ENCODE assay signal across 14 mouse cellular contexts in the genomic region with DNA sequence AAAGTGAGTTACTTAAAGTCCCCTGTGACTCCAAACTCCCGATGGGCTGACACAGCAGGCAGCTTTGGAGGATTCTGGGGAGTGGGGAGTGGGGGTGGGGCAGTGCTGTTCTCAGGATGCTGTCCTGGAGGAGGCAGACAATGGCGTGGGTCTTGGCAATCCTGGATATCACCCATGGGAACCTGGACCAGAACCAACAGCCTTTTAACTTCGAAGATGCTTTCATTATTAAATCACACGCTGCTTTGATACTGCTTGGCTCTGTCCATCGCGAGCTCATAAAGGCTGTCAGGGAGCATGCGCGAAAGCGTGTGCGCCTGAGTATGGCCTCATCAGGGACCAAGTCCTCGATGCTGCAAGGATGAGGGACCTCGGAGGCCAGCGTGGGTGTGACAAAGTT. TPM values are rescaled to one million over a fixed set of nuclear protein-coding genes. Genes with fewer than 3 reads are reported as not detected.
DNase-seq lines count a peak whose midpoint lies in the region; TF ChIP-seq lines count a peak whose summit lies in the region.
"Had no signal": no experiment of that assay in that cellular context is flagged by ENCODE, and none has a peak within 500 bp of the region (broad histone marks: within the 10 kb centered on the region; RNA-seq: fewer than 3 reads in every experiment).

No protein-coding gene starts in this region.

- no peak overlapping the region for H3K27ac ChIP-seq in heart, adult 2 months
- peak overlapping the region; percentile 39 for H3K27ac ChIP-seq in layer of hippocampus, adult 2 months
- no peak overlapping the region for H3K27ac ChIP-seq in testis, adult 2 months (ENCODE audit: control insufficient read depth, insufficient read depth, low read depth, low read length)
- H3K27ac ChIP-seq: liver, embryonic 15.5 days; neural tube, embryonic 13.5 days had no signal

- no peak for TF ChIP-seq POLR2A in heart, adult 2 months (IDR thresholded peaks at IDR 0.05; ENCODE audit: insufficient read depth, low read depth, low read length)
- TF ChIP-seq POLR2A in testis, adult 2 months (IDR thresholded peaks at IDR 0.05; ENCODE audit: control insufficient read depth, low read depth, low read length), result no peak

- intact Hi-C loops in heart, postnatal 10 days (cut with DNase I), result loop anchor here (5.0 kb wide), 1 partner anchor 74 kb away; no protein-coding TSS in a partner anchor
- intact Hi-C loops in heart, adult 2 months (cut with DNase I), result no loop called here

- no peak overlapping the region for H3K9ac ChIP-seq in heart, adult 2 months (ENCODE audit: low read depth, low read length)
- H3K9ac ChIP-seq: liver, embryonic 15.5 days; neural tube, embryonic 13.5 days had no signal

- no peaks in the 10 kb centered on the region for H3K79me2 ChIP-seq in heart, adult 2 months (replicated peaks; ENCODE audit: control insufficient read depth, insufficient read depth, low read length)

- H3K4me1 ChIP-seq in heart, adult 2 months (ENCODE audit: control insufficient read depth, insufficient read depth, low read length), result no peaks in the 10 kb centered on the region; the same call in 1 of the 2 replicates
- H3K4me1 ChIP-seq in testis, adult 2 months (ENCODE audit: control insufficient read depth, insufficient read depth, low read length), result peaks cover 11% of the 10 kb centered on the region
- H3K4me1 ChIP-seq: liver, embryonic 15.5 days had no signal

- peak; percentile 32 to 46 for DNase-seq in cerebellum, adult 18-20 months
- no peak for DNase-seq in cerebellum, adult 11 months
- peak; percentile 34 to 42 for DNase-seq in heart, postnatal 10 days
- no peak for DNase-seq in heart, adult 2 months
- no peak for DNase-seq in layer of hippocampus, adult 2 months (ENCODE audit: low spot score in 2 of 2)
- DNase-seq in layer of hippocampus, postnatal 25 days (ENCODE audit: extremely low spot score in 1 of 2, low spot score in 1 of 2), result no peak
- no peak for DNase-seq in testis, postnatal 14 days (ENCODE audit: low spot score)
- DNase-seq: adrenal gland, postnatal 25 days; kidney, postnatal 36 days had no signal

- H3K4me3 ChIP-seq in heart, adult 2 months, result no peak overlapping the region
- H3K4me3 ChIP-seq in layer of hippocampus, adult 2 months, result peak overlapping the region; percentile 38
- peak overlapping the region; percentile 19; the same call in 1 of the 2 replicates for H3K4me3 ChIP-seq in testis, adult 2 months (ENCODE audit: control insufficient read depth, low read depth, low read length)
- H3K4me3 ChIP-seq: erythroblast, embryonic 14.5 days; liver, embryonic 15.5 days; neural tube, embryonic 13.5 days had no signal

- peaks cover 1% of the 10 kb centered on the region; the same call in 1 of the 2 replicates for H3K27me3 ChIP-seq in heart, adult 2 months (ENCODE audit: control insufficient read depth, insufficient read depth, low read length)
- H3K27me3 ChIP-seq in testis, adult 2 months (ENCODE audit: control insufficient read depth, insufficient read depth, low read length), result no peaks in the 10 kb centered on the region
- H3K27me3 ChIP-seq: liver, embryonic 15.5 days; neural tube, embryonic 13.5 days had no signal

- WGBS in heart, adult 2 months, result 40% methylated on average over 13 of the region's 13 CpGs

- no peaks in the 10 kb centered on the region for H3K36me3 ChIP-seq in heart, adult 2 months (ENCODE audit: control insufficient read depth, insufficient read depth, low read length)
- H3K36me3 ChIP-seq in testis, adult 2 months (ENCODE audit: control insufficient read depth, insufficient read depth, low read length), result no peaks in the 10 kb centered on the region
- H3K36me3 ChIP-seq: liver, embryonic 15.5 days; neural tube, embryonic 13.5 days had no signal

- TF ChIP-seq CTCF in heart, adult 2 months (IDR thresholded peaks at IDR 0.05), result no peak
- no peak for TF ChIP-seq CTCF in layer of hippocampus, adult 2 months (conservative IDR thresholded peaks at IDR 0.05)
- no peak for TF ChIP-seq CTCF in testis, adult 2 months (IDR thresholded peaks at IDR 0.05; ENCODE audit: control insufficient read depth, insufficient read depth, insufficient replicate concordance, low read depth, low read length)

- no peak for TF ChIP-seq EP300 in heart, adult 2 months (IDR thresholded peaks at IDR 0.05; ENCODE audit: insufficient read depth, low read depth, low read length)

RNA-seq across cellular contexts. Expression of gene Rnf182, which starts 12.5 kb away (rescaled TPM):
- under 1 TPM; 0.17 to 0.22 TPM for total RNA-seq in heart, postnatal 10 days (2021)
- total RNA-seq in heart, adult 2 months (2021), result under 1 TPM; 0.05 to 0.07 TPM
- 0.12 and 0.16 TPM in 2 replicates for polyA plus RNA-seq in heart, adult 2 months (2012; rRNA removed)
- total RNA-seq in layer of hippocampus, adult 2 months (2021), result 10 to 100 TPM; 35.8 to 37.8 TPM
- 10 to 100 TPM; 35.6 to 36.4 TPM for total RNA-seq in layer of hippocampus, postnatal 25 days (2021)
- 0.76 and 1.3 TPM in 2 replicates for polyA plus RNA-seq in testis, adult 2 months (2012; rRNA removed)
- total RNA-seq: common myeloid progenitor, adult 5-6 weeks had no signal
- polyA plus RNA-seq: erythroblast, embryonic 14.5 days; liver, embryonic 15.5 days had no signal

RNA-seq across cellular contexts. Expression of gene Mcur1, which starts 43.1 kb away (rescaled TPM):
- 10 to 100 TPM; 43.3 to 47.3 TPM for total RNA-seq in heart, postnatal 10 days (2021)
- total RNA-seq in heart, adult 2 months (2021), result 10 to 100 TPM; 43.9 to 49.8 TPM
- polyA plus RNA-seq in heart, adult 2 months (2012; rRNA removed), result 26.4 and 41.6 TPM in 2 replicates
- total RNA-seq in layer of hippocampus, adult 2 months (2021), result 10 to 100 TPM; 20.6 to 25.6 TPM
- 10 to 100 TPM; 19.2 to 22.5 TPM for total RNA-seq in layer of hippocampus, postnatal 25 days (2021)
- polyA plus RNA-seq in testis, adult 2 months (2012; rRNA removed), result 1.2 and 1.5 TPM in 2 replicates

Comparison
In these comparisons a context has a peak if more than half of its experiments do, and no peak if none do; other contexts are left out.
1. DNase-seq: peak in cerebellum, adult 18-20 months (2 of 2) and heart, postnatal 10 days (2 of 2); none in cerebellum, adult 11 months (single experiment), heart, adult 2 months (0 of 2), layer of hippocampus, adult 2 months (0 of 2), layer of hippocampus, postnatal 25 days (0 of 2) and testis, postnatal 14 days (single experiment).
2. RNA of gene Rnf182, which starts 12.5 kb away (total RNA-seq): 35.8 to 37.8 TPM in layer of hippocampus, adult 2 months and 35.6 to 36.4 TPM in layer of hippocampus, postnatal 25 days; 0.17 to 0.22 TPM in heart, postnatal 10 days and 0.05 to 0.07 TPM in heart, adult 2 months; every median in the first group is over 10 times any median in the second.